Mouse (Mus musculus) monocyte, adult 2 months (primary cell): ENCODE data around the gene Ksr2.

Source experiments
- DNase-seq, 2 experiments: peaks; one replicate each; pipeline ENCODE4 v3.0.0; 2022; ENCODE audit warnings: low spot score in 2 of 2, low read depth in 1 of 2

The Ksr2 gene

GRCm38 (mm10) chr5:117481162-117481561, 67.4 kb downstream of the Ksr2 start:
- DNase-seq: no peak

GRCm38 (mm10) chr5:117481586-117481985, 67.8 kb downstream of the Ksr2 start:
- no peak for DNase-seq

- DNase-seq: no peak
Observed at GRCm38 (mm10) chr5:117482013-117482412, 68.2 kb downstream of the Ksr2 start.

- no peak for DNase-seq
Observed at GRCm38 (mm10) chr5:117485411-117485810, 71.6 kb downstream of the Ksr2 start.

GRCm38 (mm10) chr5:117486092-117486491, 72.3 kb downstream of the Ksr2 start:
- DNase-seq: no peak

GRCm38 (mm10) chr5:117488155-117488554, 74.4 kb downstream of the Ksr2 start:
- DNase-seq: no peak

- DNase-seq: no peak
Observed at GRCm38 (mm10) chr5:117488670-117489325, 75.0 kb downstream of the Ksr2 start.

GRCm38 (mm10) chr5:117492933-117493863, 79.4 kb downstream of the Ksr2 start:
- no peak for DNase-seq

- DNase-seq: no peak
Observed at GRCm38 (mm10) chr5:117493947-117494346, 80.1 kb downstream of the Ksr2 start.

GRCm38 (mm10) chr5:117497084-117497483, 83.3 kb downstream of the Ksr2 start:
- DNase-seq: no peak

GRCm38 (mm10) chr5:117502611-117503010, 88.8 kb downstream of the Ksr2 start:
- no peak for DNase-seq

GRCm38 (mm10) chr5:117504431-117504830, 90.6 kb downstream of the Ksr2 start:
- no peak for DNase-seq

- peak; percentile 48 to 64 for DNase-seq
Observed at GRCm38 (mm10) chr5:117505204-117505603, 91.4 kb downstream of the Ksr2 start.

GRCm38 (mm10) chr5:117505769-117506168, 92.0 kb downstream of the Ksr2 start:
- no peak for DNase-seq

- DNase-seq: peak in 1 of 2 experiments; percentile 42
Observed at GRCm38 (mm10) chr5:117506406-117506805, 92.6 kb downstream of the Ksr2 start.

- peak in 1 of 2 experiments; percentile 36 for DNase-seq
Observed at GRCm38 (mm10) chr5:117509511-117510375, 95.9 kb downstream of the Ksr2 start.

GRCm38 (mm10) chr5:117510864-117511263, 97.1 kb downstream of the Ksr2 start:
- no peak for DNase-seq

- DNase-seq: no peak
Observed at GRCm38 (mm10) chr5:117515396-117515795, 101.6 kb downstream of the Ksr2 start.

GRCm38 (mm10) chr5:117515861-117516260, 102.1 kb downstream of the Ksr2 start:
- DNase-seq: no peak

GRCm38 (mm10) chr5:117516597-117516996, 102.8 kb downstream of the Ksr2 start:
- peak in 1 of 2 experiments; percentile 26 for DNase-seq

GRCm38 (mm10) chr5:117519858-117520495, 106.2 kb downstream of the Ksr2 start:
- DNase-seq: peak in 1 of 2 experiments; percentile 27
